Mouse (Mus musculus) embryonic fibroblast, embryonic 13.5 days (primary cell): ENCODE results near the gene Phf21a.

Experiments used
- CTCF ChIP-seq: IDR thresholded peaks from 2 replicates; pipeline ENCODE4 v1.5.1; 2011; ENCODE audit warnings: mild to moderate bottlenecking, control low read depth, low read length, moderate library complexity, borderline replicate concordance; ENCODE audit not compliant: insufficient read depth
- POLR2A ChIP-seq: IDR thresholded peaks from 2 replicates; pipeline ENCODE4 v1.6.1; 2011; ENCODE audit warnings: low read depth, mild to moderate bottlenecking, control low read depth, low read length, moderate library complexity

- TF ChIP-seq CTCF = no peak
- TF ChIP-seq POLR2A = no peak
These were observed 82.1 kb downstream of the Phf21a start for GRCm38 (mm10) chr2:92175002-92175401.
